Mouse (Mus musculus) neutrophil, adult 59 days (primary cell): Measurements from ENCODE around the gene Pnmt. TPM values are rescaled to one million over a fixed set of nuclear protein-coding genes. Genes with fewer than 3 reads are reported as not detected.

Source experiments
- total RNA-seq, 2 experiments: library from RNA; stranded (reverse); gene quantifications; 1 replicate in 1 of 2; 2 replicates in 1 of 2; pipeline ENCODE4 v1.2.4; 2023

Pnmt gene
- not detected for total RNA-seq

GRCm38 (mm10) chr11:98385638-98386585 is at the start of gene Pnmt:
TSS of gene Pnmt (plus strand) at chr11:98386450.

GRCm38 (mm10) chr11:98348083-98348961 is 37.9 kb upstream of the Pnmt start, which contains the start of gene Ppp1r1b:
TSS of gene Ppp1r1b (plus strand) at chr11:98348404.

GRCm38 (mm10) chr11:98358161-98359083 is 27.8 kb upstream of the Pnmt start, which contains the start of gene Stard3:
TSS of gene Stard3 (plus strand) at chr11:98358368.

GRCm38 (mm10) chr11:98383261-98384030 is 2.8 kb upstream of the Pnmt start, which contains the start of gene Tcap:
TSS of gene Tcap (plus strand) at chr11:98383811.

GRCm38 (mm10) chr11:98400161-98400726 is 14.0 kb downstream of the Pnmt start, which contains the start of gene Pgap3:
TSS of gene Pgap3 (minus strand) at chr11:98400490.

GRCm38 (mm10) chr11:98412273-98412796 is 26.1 kb downstream of the Pnmt start, which contains the start of gene Erbb2:
TSS of gene Erbb2 (plus strand) at chr11:98412470.

Other genes with a start within 250 kb of the Pnmt start
- 10 to 100 TPM; 27.0 to 29.8 TPM for gene Fbxl20, start 236.0 kb upstream of the Pnmt start, total RNA-seq
- 10 to 100 TPM; 33.9 to 36.0 TPM for gene Med1, start 193.2 kb upstream of the Pnmt start, total RNA-seq
- 10 to 100 TPM; 75.2 to 76.4 TPM for gene Cdk12, start 183.4 kb upstream of the Pnmt start, total RNA-seq
- not detected for gene Neurod2, start 56.8 kb upstream of the Pnmt start, total RNA-seq
- gene Ppp1r1b, start 38.0 kb upstream of the Pnmt start, total RNA-seq: not detected
- 10 to 100 TPM; 40.5 to 52.2 TPM for gene Stard3, start 28.1 kb upstream of the Pnmt start, total RNA-seq
- gene Tcap, start 2.6 kb upstream of the Pnmt start, total RNA-seq: not detected
- gene Pgap3, start 14.0 kb downstream of the Pnmt start, total RNA-seq: 1 to 10 TPM; 2.2 to 3.3 TPM
- under 1 TPM in 1 of 2 experiments, not detected in 1; 0.07 TPM for gene Erbb2, start 26.0 kb downstream of the Pnmt start, total RNA-seq
- 10 to 100 TPM; 34.5 to 35.5 TPM for gene Mien1, start 52.5 kb downstream of the Pnmt start, total RNA-seq
- gene Grb7, start 59.9 kb downstream of the Pnmt start, total RNA-seq: under 1 TPM in 1 of 2 experiments, not detected in 1; 0.15 TPM
- 1 to 10 TPM; 4.3 to 8.6 TPM for gene Ikzf3, start 159.6 kb downstream of the Pnmt start, total RNA-seq
- gene Zpbp2, start 164.6 kb downstream of the Pnmt start, total RNA-seq: 1 to 10 TPM in 1 of 2 experiments, under 1 TPM in 1; 0.64 to 1.4 TPM
- gene Ormdl3, start 200.9 kb downstream of the Pnmt start, total RNA-seq: 1 to 10 TPM; 6.7 to 8.2 TPM
- not detected for gene Lrrc3c, start 211.8 kb downstream of the Pnmt start, total RNA-seq
- 10 to 100 TPM; 16.3 to 20.8 TPM for gene Gm12355, start 239.2 kb downstream of the Pnmt start, total RNA-seq
- gene Gsdma3, start 239.9 kb downstream of the Pnmt start, total RNA-seq: not detected